ENCODE assay signal across 26 mouse cellular contexts in the genomic region with DNA sequence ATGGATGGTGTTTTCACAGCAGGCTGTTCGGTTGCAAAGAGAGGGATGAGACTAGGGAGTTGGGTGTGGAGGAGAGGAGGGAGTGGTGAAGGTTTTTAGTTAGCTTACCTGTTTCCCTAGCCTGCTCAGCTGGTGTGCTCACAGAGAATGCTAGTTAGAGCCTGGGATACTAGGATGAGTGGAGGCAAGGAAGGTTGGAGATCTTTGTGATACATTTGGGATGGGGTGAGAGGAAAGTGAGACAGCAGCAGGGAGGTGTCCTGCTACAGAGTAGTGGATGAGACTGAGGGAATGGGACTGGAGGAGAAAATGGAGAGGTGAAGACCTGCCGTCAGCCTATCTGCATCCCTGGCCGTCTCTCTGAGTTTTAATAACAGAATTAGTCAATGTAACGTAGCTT. TPM values are rescaled to one million over a fixed set of nuclear protein-coding genes. Genes with fewer than 3 reads are reported as not detected.
DNase-seq lines count a peak whose midpoint lies in the region; ATAC-seq and TF ChIP-seq lines count a peak whose summit lies in the region.
"Had no signal": no experiment of that assay in that cellular context is flagged by ENCODE, and none has a peak within 500 bp of the region (broad histone marks: within the 10 kb centered on the region; RNA-seq: fewer than 3 reads in every experiment).

No protein-coding gene starts in this region.

- intact Hi-C loops in heart, postnatal 14 days (cut with DNase I): no loop called here

- 95% methylated on average over 4 of the region's 4 CpGs for WGBS in heart, embryonic 10.5 days
- 93% methylated on average over 4 of the region's 4 CpGs for WGBS in heart, embryonic 11.5 days (ENCODE audit: insufficient replicate concordance)

- H3K27me3 ChIP-seq in heart, embryonic 10.5 days (ENCODE audit: insufficient read depth, poor library complexity, severe bottlenecking): no peaks in the 10 kb centered on the region
- H3K27me3 ChIP-seq in heart, embryonic 11.5 days (ENCODE audit: control insufficient read depth, insufficient read depth, low read length): no peaks in the 10 kb centered on the region
- H3K27me3 ChIP-seq in testis, adult 2 months (ENCODE audit: control insufficient read depth, insufficient read depth, low read length): no peaks in the 10 kb centered on the region
- H3K27me3 ChIP-seq: CH12.LX, Patski had no signal

- H3K27ac ChIP-seq in heart, embryonic 10.5 days: no peak overlapping the region
- H3K27ac ChIP-seq in heart, embryonic 11.5 days (ENCODE audit: low read depth, low read length): no peak overlapping the region
- H3K27ac ChIP-seq in testis, adult 2 months (ENCODE audit: control insufficient read depth, insufficient read depth, low read depth, low read length): 0 out of 2 replicates have a peak overlapping the region, but pooled peaks have one; percentile 8

- no peak overlapping the region for H3K4me3 ChIP-seq in heart, embryonic 10.5 days
- no peak overlapping the region for H3K4me3 ChIP-seq in heart, embryonic 11.5 days (ENCODE audit: low read depth, low read length)
- no peak overlapping the region for H3K4me3 ChIP-seq in testis, adult 2 months (ENCODE audit: control insufficient read depth, low read depth, low read length)

- H3K9me3 ChIP-seq in heart, embryonic 10.5 days: peaks cover 3% of the 10 kb centered on the region; the same call in 1 of the 2 replicates
- peaks cover 4% of the 10 kb centered on the region; the same call in 1 of the 2 replicates for H3K9me3 ChIP-seq in heart, embryonic 11.5 days (replicated peaks; ENCODE audit: control insufficient read depth, low read length)

- no peaks in the 10 kb centered on the region for H3K4me1 ChIP-seq in heart, embryonic 10.5 days
- no peaks in the 10 kb centered on the region for H3K4me1 ChIP-seq in heart, embryonic 11.5 days (ENCODE audit: control insufficient read depth, insufficient read depth, low read length)
- H3K4me1 ChIP-seq in testis, adult 2 months (ENCODE audit: control insufficient read depth, insufficient read depth, low read length): no peaks in the 10 kb centered on the region

- no peak for TF ChIP-seq POLR2A in testis, adult 2 months (IDR thresholded peaks at IDR 0.05; ENCODE audit: control insufficient read depth, low read depth, low read length)

- H3K4me2 ChIP-seq in heart, embryonic 11.5 days: no peak overlapping the region

- peak; percentile 70 for DNase-seq in heart, adult 11 months
- DNase-seq in heart, postnatal 14 days: no peak
- DNase-seq in heart, embryonic 10.5 days (ENCODE audit: low spot score): peak; percentile 51
- DNase-seq in testis, postnatal 14 days (ENCODE audit: low spot score): no peak
- DNase-seq: adrenal gland, adult 2 months; adrenal gland, adult 8-10 months; adrenal gland, postnatal 10 days; adrenal gland, postnatal 14 days; adrenal gland, postnatal 25 days; adrenal gland, postnatal 36 days; B cell, adult 2 months; cerebellum, adult 11 months; cerebellum, adult 11-12 months; cerebellum, adult 18-20 months had no signal

- no peak overlapping the region for H3K9ac ChIP-seq in heart, embryonic 11.5 days (ENCODE audit: low read depth, low read length)

- no peak for ATAC-seq in heart, embryonic 11.5 days (replicated peaks; ENCODE audit: insufficient number of reproducible peaks, low FRiP score, low TSS enrichment)
- ATAC-seq: activated CD4-positive, CD25-positive, alpha-beta regulatory T cell, adult 4 months; CD4-positive, CD25-positive, alpha-beta regulatory T cell, adult 4 months; Patski had no signal

- TF ChIP-seq CTCF in testis, adult 2 months (IDR thresholded peaks at IDR 0.05; ENCODE audit: control insufficient read depth, insufficient read depth, insufficient replicate concordance, low read depth, low read length): no peak

- H3K36me3 ChIP-seq in heart, embryonic 10.5 days: peaks cover 85% of the 10 kb centered on the region
- peaks cover 38% of the 10 kb centered on the region for H3K36me3 ChIP-seq in heart, embryonic 11.5 days (ENCODE audit: control insufficient read depth, insufficient read depth, low read length)
- no peaks in the 10 kb centered on the region for H3K36me3 ChIP-seq in testis, adult 2 months (ENCODE audit: control insufficient read depth, insufficient read depth, low read length)

RNA-seq across cellular contexts. Expression of gene Ercc5, which starts 25.1 kb away (rescaled TPM):
- 10 to 100 TPM; 18.8 to 19.4 TPM for total RNA-seq in heart, postnatal 14 days (2021)
- 14.4 and 15.0 TPM in 2 replicates for polyA plus RNA-seq in heart, embryonic 10.5 days (2016; fragmentation: Nextera tagmentation; extraction: Ambion mirVana)
- 17.3 and 17.8 TPM in 2 replicates for polyA plus RNA-seq in heart, embryonic 11.5 days (2014; fragmentation: Nextera tagmentation; extraction: Ambion mirVana)
- 3.6 and 5.2 TPM in 2 replicates for polyA plus RNA-seq in testis, adult 2 months (2012; rRNA removed)

RNA-seq across cellular contexts. Expression of gene Mettl21e, which starts 46.1 kb away (rescaled TPM):
- total RNA-seq in heart, postnatal 14 days (2021): under 1 TPM; 0.10 to 0.24 TPM
- not detected in 2 replicates for polyA plus RNA-seq in heart, embryonic 10.5 days (2016; fragmentation: Nextera tagmentation; extraction: Ambion mirVana)
- not detected in 2 replicates for polyA plus RNA-seq in heart, embryonic 11.5 days (2014; fragmentation: Nextera tagmentation; extraction: Ambion mirVana)
- polyA plus RNA-seq in testis, adult 2 months (2012; rRNA removed): not detected in 2 replicates
- total RNA-seq: adrenal gland, adult 18-20 months; adrenal gland, adult 2 months; adrenal gland, postnatal 14 days; adrenal gland, postnatal 25 days; adrenal gland, postnatal 36 days; CH12.LX; ES-E14; MEL had no signal
- polyA plus RNA-seq: activated CD4-positive, CD25-positive, alpha-beta regulatory T cell, adult 4 months; adrenal gland, adult 2 months; brain, embryonic 14.5 days; C2C12; CD4-positive, CD25-positive, alpha-beta regulatory T cell, adult 4 months; G1E; Patski had no signal

RNA-seq across cellular contexts. Expression of gene Bivm, which starts 53.9 kb away (rescaled TPM):
- 10 to 100 TPM; 10.2 to 13.7 TPM for total RNA-seq in heart, postnatal 14 days (2021)
- polyA plus RNA-seq in heart, embryonic 10.5 days (2016; fragmentation: Nextera tagmentation; extraction: Ambion mirVana): 15.2 and 16.1 TPM in 2 replicates
- 15.8 and 16.9 TPM in 2 replicates for polyA plus RNA-seq in heart, embryonic 11.5 days (2014; fragmentation: Nextera tagmentation; extraction: Ambion mirVana)
- 1.8 and 2.0 TPM in 2 replicates for polyA plus RNA-seq in testis, adult 2 months (2012; rRNA removed)

RNA-seq across cellular contexts. Expression of gene Kdelc1, which starts 54.0 kb away (rescaled TPM):
- 10 to 100 TPM; 21.8 to 26.3 TPM for total RNA-seq in heart, postnatal 14 days (2021)
- polyA plus RNA-seq in heart, embryonic 10.5 days (2016; fragmentation: Nextera tagmentation; extraction: Ambion mirVana): 57.3 and 59.0 TPM in 2 replicates
- 56.4 and 57.5 TPM in 2 replicates for polyA plus RNA-seq in heart, embryonic 11.5 days (2014; fragmentation: Nextera tagmentation; extraction: Ambion mirVana)
- polyA plus RNA-seq in testis, adult 2 months (2012; rRNA removed): 2.3 and 2.9 TPM in 2 replicates
- total RNA-seq: CH12.LX had no signal

Comparison
In these comparisons a context has a peak if more than half of its experiments do, and no peak if none do; other contexts are left out.
1. DNase-seq: peak in heart, adult 11 months (single experiment) and heart, embryonic 10.5 days (single experiment); none in heart, postnatal 14 days (0 of 2) and testis, postnatal 14 days (single experiment).